Mouse (Mus musculus): Measurements from ENCODE around the gene Vkorc1l1.

- TF ChIP-seq CTCF (IDR thresholded peaks at IDR 0.05; ENCODE audit: low read depth, low read length) (no peak), GATA1 (IDR thresholded peaks at IDR 0.05; ENCODE audit: borderline replicate concordance, low read length) (no peak), POLR2AphosphoS5 (IDR thresholded peaks at IDR 0.05; ENCODE audit: insufficient replicate concordance, low read depth, low read length) (no peak), TAL1 (conservative IDR thresholded peaks at IDR 0.05; ENCODE audit: low read depth, low read length) (no peak)
Measured at GRCm38 (mm10) chr5:130027696-130028095, 85.9 kb downstream of the Vkorc1l1 start.

All from G1E (cell line).